ENCODE assay signal across 33 mouse cellular contexts in genomic region chr9:80237184-80237799, GRCm38 (mm10).
DNase-seq lines count a peak whose midpoint lies in the region; ATAC-seq lines count a peak whose summit lies in the region.
"Had no signal": no experiment of that assay in that cellular context is flagged by ENCODE, and none has a peak within 500 bp of the region (broad histone marks: within the 10 kb centered on the region; RNA-seq: fewer than 3 reads in every experiment).

No protein-coding gene starts in this region.

- no peaks in the 10 kb centered on the region for H3K27me3 ChIP-seq in kidney, embryonic 14.5 days (ENCODE audit: control insufficient read depth, insufficient read depth, low read length)
- H3K27me3 ChIP-seq: embryonic facial prominence, embryonic 13.5 days; hindbrain, embryonic 12.5 days; neural tube, embryonic 15.5 days; stomach, embryonic 15.5 days had no signal

- H3K4me3 ChIP-seq in kidney, embryonic 14.5 days (ENCODE audit: low read length), result no peak overlapping the region
- H3K4me3 ChIP-seq: embryonic facial prominence, embryonic 13.5 days; hindbrain, embryonic 12.5 days; layer of hippocampus, adult 2 months; neural tube, embryonic 15.5 days; stomach, embryonic 15.5 days had no signal

- H3K9me3 ChIP-seq in kidney, embryonic 14.5 days (ENCODE audit: control insufficient read depth, low read length), result peaks cover 4% of the 10 kb centered on the region
- H3K9me3 ChIP-seq: stomach, embryonic 15.5 days had no signal

- 0 out of 2 replicates have a peak, but pooled peaks have one; percentile 6 for ATAC-seq in kidney, embryonic 14.5 days (ENCODE audit: low FRiP score, low TSS enrichment)
- no peak for ATAC-seq in inflammation-experienced regulatory T-cells, adult 6 months
- ATAC-seq: forebrain, embryonic 16.5 days; hindbrain, postnatal 0 days; intestine, embryonic 16.5 days had no signal

- no peaks in the 10 kb centered on the region for H3K4me1 ChIP-seq in kidney, embryonic 14.5 days (ENCODE audit: control insufficient read depth, insufficient read depth, low read length)
- H3K4me1 ChIP-seq: hindbrain, embryonic 12.5 days; neural tube, embryonic 15.5 days; stomach, embryonic 15.5 days had no signal

- no peak overlapping the region for H3K9ac ChIP-seq in kidney, embryonic 14.5 days (ENCODE audit: low read depth, low read length)
- H3K9ac ChIP-seq: embryonic facial prominence, embryonic 13.5 days; hindbrain, embryonic 12.5 days; liver, embryonic 14.5 days; neural tube, embryonic 15.5 days; stomach, embryonic 15.5 days had no signal

- intact Hi-C loops in gastrocnemius, postnatal 36 days (cut with DNase I), result no loop called here
- intact Hi-C loops in left cerebral cortex, postnatal 10 days (cut with DNase I), result no loop called here

- WGBS in kidney, embryonic 14.5 days, result 76% methylated on average over 1 of the region's 1 CpGs

- peak; percentile 56 for DNase-seq in kidney, adult 18-20 months
- peak; percentile 64 for DNase-seq in kidney, postnatal 14 days
- DNase-seq in cerebellum, postnatal 4 days (ENCODE audit: low spot score in 2 of 2), result no peak
- no peak for DNase-seq in gastrocnemius, postnatal 36 days
- DNase-seq in left cerebral cortex, postnatal 10 days (ENCODE audit: extremely low spot score in 1 of 2, low spot score in 2 of 2), result no peak
- DNase-seq: adrenal gland, postnatal 14 days; B cell, adult 2 months; cerebellum, adult 11 months; cerebellum, adult 9-10 months; cerebellum, postnatal 36 days; embryo, embryonic 11 days; gastrocnemius, postnatal 14 days; heart, adult 11 months; heart, postnatal 36 days; left cerebral cortex, postnatal 4 days; lung, adult 2 months; lung, postnatal 10 days; midbrain, embryonic 14.5 days; retina, postnatal 1 day; right cerebral cortex, postnatal 25 days; thymus, postnatal 14 days had no signal

- no peak overlapping the region for H3K4me2 ChIP-seq in kidney, embryonic 14.5 days (replicated peaks; ENCODE audit: low read depth, low read length)
- H3K4me2 ChIP-seq: embryonic facial prominence, embryonic 13.5 days; heart, embryonic 11.5 days; hindbrain, embryonic 12.5 days; neural tube, embryonic 15.5 days; stomach, embryonic 15.5 days had no signal

- no peak overlapping the region for H3K27ac ChIP-seq in kidney, embryonic 14.5 days (ENCODE audit: low read depth, low read length)
- H3K27ac ChIP-seq: embryonic facial prominence, embryonic 13.5 days; hindbrain, embryonic 12.5 days; hindbrain, postnatal 0 days; layer of hippocampus, adult 2 months; liver, embryonic 14.5 days; neural tube, embryonic 15.5 days; stomach, embryonic 15.5 days had no signal

- H3K36me3 ChIP-seq in kidney, embryonic 14.5 days (ENCODE audit: control insufficient read depth, insufficient read depth, low read length), result no peaks in the 10 kb centered on the region; the same call in 1 of the 2 replicates
- H3K36me3 ChIP-seq: hindbrain, embryonic 12.5 days; stomach, embryonic 15.5 days had no signal

Comparison
In these comparisons a context has a peak if more than half of its experiments do, and no peak if none do; other contexts are left out.
1. DNase-seq: peak in kidney, adult 18-20 months (single experiment) and kidney, postnatal 14 days (single experiment); none in cerebellum, postnatal 4 days (0 of 2), gastrocnemius, postnatal 36 days (0 of 2) and left cerebral cortex, postnatal 10 days (0 of 2).